Mouse (Mus musculus) kidney, embryonic 14.5 days (tissue): ENCODE results near the gene Gm8765. TPM values are rescaled to one million over a fixed set of nuclear protein-coding genes. Genes with fewer than 3 reads are reported as not detected.
"Not testable (repeated sequence)": the region's sequence is repeated elsewhere in the genome, so short reads cannot be mapped to it uniquely, and the experiment has no call there.

Experiments
- ATAC-seq: fragments of 200-750 bp; cut with Nextera tagmentation; 2 replicates; pipeline ENCODE4 v1.8.0; 2017; ENCODE audit warnings: moderate number of reproducible peaks, mild to moderate bottlenecking, moderate TSS enrichment, moderate library complexity; ENCODE audit not compliant: low FRiP score, low TSS enrichment
- H3K27ac ChIP-seq: fragments of 300-500 bp; sonication (generic); 2 replicates; pipeline ENCODE4 v1.5.1; 2014; ENCODE audit warnings: low read depth, mild to moderate bottlenecking, low read length, moderate library complexity, mixed read lengths
- H3K27me3 ChIP-seq: fragments of 300-500 bp; sonication (generic); 2 replicates; pipeline ENCODE4 v1.6.1; 2014; ENCODE audit warnings: mild to moderate bottlenecking, low read length; ENCODE audit not compliant: control insufficient read depth, insufficient read depth
- H3K36me3 ChIP-seq: fragments of 300-500 bp; sonication (generic); 2 replicates; pipeline ENCODE4 v1.6.1; 2014; ENCODE audit warnings: low read length, mixed read lengths; ENCODE audit not compliant: control insufficient read depth, insufficient read depth
- H3K4me1 ChIP-seq: fragments of 300-500 bp; sonication (generic); 2 replicates; pipeline ENCODE4 v1.6.1; 2014; ENCODE audit warnings: low read length, mixed read lengths; ENCODE audit not compliant: control insufficient read depth, insufficient read depth
- H3K4me2 ChIP-seq: fragments of 300-500 bp; sonication (generic); replicated peaks from 2 replicates; pipeline ENCODE4 v1.6.1; 2014; ENCODE audit warnings: low read depth, mild to moderate bottlenecking, low read length
- H3K4me3 ChIP-seq: fragments of 300-500 bp; sonication (generic); 2 replicates; pipeline ENCODE4 v1.5.1; 2014; ENCODE audit warnings: mild to moderate bottlenecking, low read length
- H3K9ac ChIP-seq: fragments of 300-500 bp; sonication (generic); 2 replicates; pipeline ENCODE4 v1.6.1; 2014; ENCODE audit warnings: low read depth, mild to moderate bottlenecking, low read length, moderate library complexity
- H3K9me3 ChIP-seq: fragments of 300-500 bp; sonication (generic); 2 replicates; pipeline ENCODE4 v1.6.1; 2016; ENCODE audit warnings: low read length; ENCODE audit not compliant: control insufficient read depth
- WGBS: fragments of 180-500 bp; shearing (Covaris S2); extraction: QIAGEN DNeasy Blood & Tissue Kit; methylation state at CpG from one replicate; pipeline ENCODE4 v1.1.7; 2014; 5-methylcytosine and 5-hydroxymethylcytosine counted together
- microRNA-seq: library from miRNA; unstranded; fragments of <30 nt; microRNA quantifications from one replicate; pipeline ENCODE4, GENCODE M21; 2016
- polyA plus RNA-seq: library from polyadenylated mRNA; unstranded; fragments of >200 nt; fragmentation: Nextera tagmentation; extraction: Ambion mirVana; gene quantifications from 2 replicates; pipeline ENCODE4 v1.2.1, GENCODE M21; 2014

The Gm8765 gene
- not detected in 2 replicates for polyA plus RNA-seq

DNA sequence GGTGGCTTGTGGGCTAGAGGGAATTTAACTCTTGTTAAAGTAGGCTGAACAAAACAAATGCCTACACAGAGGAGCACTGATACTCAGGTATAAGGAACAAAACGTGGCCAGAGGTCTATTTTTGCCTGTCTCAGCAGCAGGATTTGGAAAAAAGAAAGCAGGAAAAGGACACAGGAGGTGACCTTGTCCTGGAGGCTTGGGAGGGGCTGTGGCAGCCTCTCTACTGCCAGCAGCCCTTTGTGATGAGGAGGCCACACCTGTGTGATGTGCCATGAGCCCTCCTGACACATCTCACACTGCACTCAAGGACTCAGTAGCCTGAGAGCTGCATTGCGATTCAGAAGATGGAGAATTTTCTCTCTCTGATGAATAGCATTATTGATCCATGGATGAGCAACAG is at the start of gene Gm8765:
Gene Gm8765 (plus strand): TSS at position 301 of the 400 bp plus-strand sequence.
- H3K4me3 ChIP-seq, H3K9me3 ChIP-seq, H3K36me3 ChIP-seq, H3K9ac ChIP-seq, H3K4me1 ChIP-seq, ATAC-seq, H3K4me2 ChIP-seq, H3K27me3 ChIP-seq, H3K27ac ChIP-seq: not testable (repeated sequence)
- WGBS = 25% methylated on average over 1 of the region's 2 CpGs

GRCm38 (mm10) chr13:50648771-50649170 is 49.3 kb upstream of the Gm8765 start:
- H3K27me3 ChIP-seq, H3K9me3 ChIP-seq, H3K4me1 ChIP-seq, H3K27ac ChIP-seq, H3K4me3 ChIP-seq, H3K9ac ChIP-seq, H3K4me2 ChIP-seq, H3K36me3 ChIP-seq, ATAC-seq: not testable (repeated sequence)
- WGBS = 82% methylated on average over 2 of the region's 2 CpGs

DNA sequence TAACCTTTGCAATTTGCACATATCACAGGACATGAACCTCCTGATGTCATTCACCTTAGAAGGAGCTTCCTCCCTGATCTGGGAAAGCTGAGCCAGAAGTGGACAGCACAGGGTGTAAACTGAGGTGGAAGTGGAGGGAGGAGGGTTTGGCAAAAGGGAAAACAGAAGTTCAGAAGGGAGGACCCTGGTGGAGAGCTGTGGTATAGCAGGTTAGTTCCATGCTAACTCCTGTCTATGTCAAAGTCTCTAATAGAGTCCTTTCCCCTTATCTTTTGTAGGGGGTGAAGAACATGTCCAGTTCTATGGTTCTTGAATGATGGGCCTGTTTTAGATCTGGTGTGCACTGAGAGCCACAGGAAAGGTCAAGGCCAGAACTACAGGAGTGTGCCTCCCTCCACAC is 52.2 kb downstream of the Gm8765 start:
- H3K4me1 ChIP-seq, H3K9me3 ChIP-seq, H3K9ac ChIP-seq, H3K36me3 ChIP-seq, H3K27ac ChIP-seq, H3K4me2 ChIP-seq, ATAC-seq, H3K4me3 ChIP-seq, H3K27me3 ChIP-seq: not testable (repeated sequence)

- Histone ChIP-seq H3K27ac (no peak overlapping the region), H3K9ac (no peak overlapping the region), H3K4me3 (no peak overlapping the region), H3K9me3 (no peaks in the 10 kb centered on the region), H3K4me2 (no peak overlapping the region), H3K36me3 (no peaks in the 10 kb centered on the region), H3K4me1 (no peaks in the 10 kb centered on the region), H3K27me3 (no peaks in the 10 kb centered on the region)
- WGBS = 75% methylated on average over 2 of the region's 2 CpGs
- no peak for ATAC-seq
Observed at GRCm38 (mm10) chr13:50751732-50752131, 53.6 kb downstream of the Gm8765 start.

GRCm38 (mm10) chr13:50752961-50753360 is 54.8 kb downstream of the Gm8765 start:
- not testable (repeated sequence) for H3K4me1 ChIP-seq, H3K27ac ChIP-seq, ATAC-seq, H3K9ac ChIP-seq, H3K4me3 ChIP-seq, H3K9me3 ChIP-seq, H3K36me3 ChIP-seq, H3K27me3 ChIP-seq, H3K4me2 ChIP-seq

Small RNA genes within 50 kb of the gene (microRNA-seq; reads per million reads assigned to microRNA genes)
- gene Gm23952 = not detected

Other genes with a start within 250 kb of the Gm8765 start
- gene Nutm2, start 231.0 kb upstream of the Gm8765 start, polyA plus RNA-seq = not detected in 2 replicates
- not detected in 2 replicates for gene Gm904, start 55.1 kb upstream of the Gm8765 start, polyA plus RNA-seq